Mouse (Mus musculus) embryonic fibroblast, embryonic 13.5 days (primary cell): ENCODE measurements around the gene Clba1.

Source experiments
- CTCF ChIP-seq: IDR thresholded peaks from 2 replicates; pipeline ENCODE4 v1.5.1; 2011; ENCODE audit warnings: mild to moderate bottlenecking, control low read depth, low read length, moderate library complexity, borderline replicate concordance; ENCODE audit not compliant: insufficient read depth
- POLR2A ChIP-seq: IDR thresholded peaks from 2 replicates; pipeline ENCODE4 v1.6.1; 2011; ENCODE audit warnings: low read depth, mild to moderate bottlenecking, control low read depth, low read length, moderate library complexity

DNA sequence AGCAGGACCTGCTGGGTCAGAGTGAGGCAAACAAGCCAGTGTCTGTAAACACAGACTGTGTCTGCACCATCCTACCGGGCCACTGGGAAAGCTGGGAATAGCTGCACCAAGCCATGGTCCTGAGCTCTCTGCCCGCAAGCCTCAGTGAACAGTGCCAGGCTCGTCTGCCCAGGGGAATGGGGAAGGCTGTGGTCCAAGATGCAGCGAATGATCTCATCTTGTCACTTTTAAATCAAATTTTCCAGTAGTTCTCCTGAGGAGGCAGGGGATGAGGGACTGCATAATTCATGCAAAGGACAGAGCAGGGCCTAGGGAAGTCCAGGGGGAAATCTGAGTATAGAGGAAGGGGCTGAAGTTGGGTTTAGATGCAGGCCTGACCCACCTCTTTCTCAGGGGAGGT is 941 bp upstream of the Clba1 start:
- TF ChIP-seq POLR2A = no peak
- TF ChIP-seq CTCF = no peak
